Mouse (Mus musculus): ENCODE measurements around the gene Mybph. TPM values are rescaled to one million over a fixed set of nuclear protein-coding genes. Genes with fewer than 3 reads are reported as not detected.

The Mybph gene
- total and polyA plus RNA-seq, 3 experiments, result not detected

GRCm38 (mm10) chr1:134211631-134212030 is 18.4 kb downstream of the Mybph start:
- H3K27ac ChIP-seq (ENCODE audit: control insufficient read depth, low read depth, low read length), result no peak overlapping the region
- H3K27me3 ChIP-seq (ENCODE audit: control insufficient read depth in 1 of 2, insufficient read depth in 2 of 2, low read length in 2 of 2), result 0 out of 4 replicates have a peak, but pooled peaks cover 0 to 1% of the 10 kb centered on the region in 2 experiments
- no peaks in the 10 kb centered on the region; a peak in 1 of 4 replicates for H3K36me3 ChIP-seq (ENCODE audit: control insufficient read depth in 1 of 2, insufficient read depth in 2 of 2, low read length in 2 of 2)
- no peaks in the 10 kb centered on the region for H3K9me3 ChIP-seq (replicated peaks; ENCODE audit: insufficient read depth, low read length)
- no peak for DNase-seq (ENCODE audit: low read depth, low spot score)
- no peak for TF ChIP-seq ZMIZ1 (IDR thresholded peaks at IDR 0.05; ENCODE audit: low read depth, low read length)
- no peak for TF ChIP-seq EP300 (IDR thresholded peaks at IDR 0.05; ENCODE audit: low read depth in 1 of 2, low read length in 2 of 2)
- TF ChIP-seq MAZ (IDR thresholded peaks at IDR 0.05; ENCODE audit: low read depth, low read length), result no peak
- TF ChIP-seq TBP (IDR thresholded peaks at IDR 0.05; ENCODE audit: low read depth, low read length), result no peak
- no peak for TF ChIP-seq MAFK (IDR thresholded peaks at IDR 0.05; ENCODE audit: borderline replicate concordance, low read depth, low read length)
- TF ChIP-seq USF2 (IDR thresholded peaks at IDR 0.05; ENCODE audit: borderline replicate concordance in 1 of 2, insufficient read depth in 1 of 2, low read depth in 1 of 2, low read length in 2 of 2), result no peak
- H3K4me1 ChIP-seq (ENCODE audit: control insufficient read depth in 1 of 2, insufficient read depth in 2 of 2, low read length in 2 of 2), result peaks cover 2 to 12% of the 10 kb centered on the region in 2 experiments; a peak in 3 of 4 replicates
- no peak overlapping the region for H3K9ac ChIP-seq (ENCODE audit: control insufficient read depth, low read depth, low read length, poor library complexity, severe bottlenecking)
- no peaks in the 10 kb centered on the region for H3K79me2 ChIP-seq (ENCODE audit: control insufficient read depth, insufficient read depth, low read length, poor library complexity)
- no peak overlapping the region for H3K4me3 ChIP-seq (ENCODE audit: control insufficient read depth in 1 of 2, insufficient read depth in 1 of 2, low read depth in 2 of 2, low read length in 2 of 2)

DNA sequence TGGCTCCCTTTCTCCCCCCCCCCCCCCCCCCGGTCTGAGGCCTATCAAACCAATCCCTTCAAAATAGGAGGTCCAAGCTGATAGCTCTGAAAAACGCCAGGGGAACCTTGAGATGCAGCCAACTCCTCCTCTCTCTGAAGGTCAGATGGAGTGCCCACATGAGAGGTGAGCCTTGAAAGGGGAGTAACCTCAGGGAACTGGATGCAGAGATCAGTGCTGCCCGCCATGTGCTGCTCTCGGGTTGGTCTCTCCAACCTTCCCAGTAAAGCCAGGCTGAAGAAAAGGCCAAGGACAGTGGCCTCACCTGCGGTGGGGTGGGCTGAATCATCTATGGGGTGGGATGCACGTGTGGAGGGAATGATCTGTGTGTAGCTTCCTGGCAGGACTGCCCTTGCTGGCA is 19.1 kb downstream of the Mybph start:
- no peak for DNase-seq (ENCODE audit: low read depth, low spot score)
- H3K4me3 ChIP-seq (ENCODE audit: control insufficient read depth in 1 of 2, insufficient read depth in 1 of 2, low read depth in 2 of 2, low read length in 2 of 2), result no peak overlapping the region
- no peaks in the 10 kb centered on the region for H3K79me2 ChIP-seq (ENCODE audit: control insufficient read depth, insufficient read depth, low read length, poor library complexity)
- H3K27me3 ChIP-seq (ENCODE audit: control insufficient read depth in 1 of 2, insufficient read depth in 2 of 2, low read length in 2 of 2), result 0 out of 4 replicates have a peak, but pooled peaks cover 0 to 1% of the 10 kb centered on the region in 2 experiments
- H3K36me3 ChIP-seq (ENCODE audit: control insufficient read depth in 1 of 2, insufficient read depth in 2 of 2, low read length in 2 of 2), result no peaks in the 10 kb centered on the region; a peak in 1 of 4 replicates
- TF ChIP-seq SIN3A (IDR thresholded peaks at IDR 0.05; ENCODE audit: low read length) (no peak), POLR2A (IDR thresholded peaks at IDR 0.05; ENCODE audit: control insufficient read depth in 1 of 2, insufficient read depth in 1 of 2, low read depth in 1 of 2, low read length in 2 of 2, poor library complexity in 1 of 2) (no peak), BHLHE40 (IDR thresholded peaks at IDR 0.05; ENCODE audit: borderline replicate concordance, low read depth, low read length) (no peak), MAX (IDR thresholded peaks at IDR 0.05; ENCODE audit: low read length) (no peak), NRF1 (IDR thresholded peaks at IDR 0.05; ENCODE audit: insufficient read depth, low read depth, low read length, poor library complexity, severe bottlenecking) (no peak), MAZ (IDR thresholded peaks at IDR 0.05; ENCODE audit: low read depth, low read length) (no peak), ZMIZ1 (IDR thresholded peaks at IDR 0.05; ENCODE audit: low read depth, low read length) (no peak), E2F4 (IDR thresholded peaks at IDR 0.05; ENCODE audit: borderline replicate concordance, low read depth, low read length) (no peak), MYC (IDR thresholded peaks at IDR 0.05; ENCODE audit: low read depth, low read length) (no peak), EP300 (IDR thresholded peaks at IDR 0.05; ENCODE audit: low read depth in 1 of 2, low read length in 2 of 2) (no peak), ZKSCAN1 (IDR thresholded peaks at IDR 0.05; ENCODE audit: low read depth, low read length) (no peak), HCFC1 (IDR thresholded peaks at IDR 0.05; ENCODE audit: low read depth, low read length) (no peak), MYB (IDR thresholded peaks at IDR 0.05; ENCODE audit: low read depth, low read length) (no peak), USF2 (IDR thresholded peaks at IDR 0.05; ENCODE audit: borderline replicate concordance in 1 of 2, insufficient read depth in 1 of 2, low read depth in 1 of 2, low read length in 2 of 2) (no peak), USF1 (IDR thresholded peaks at IDR 0.05; ENCODE audit: low read depth, low read length) (no peak), GATA1 (IDR thresholded peaks at IDR 0.05; ENCODE audit: low read depth, low read length) (no peak), RAD21 (IDR thresholded peaks at IDR 0.05; ENCODE audit: low read depth, low read length) (no peak)
- peaks cover 2 to 12% of the 10 kb centered on the region in 2 experiments; a peak in 3 of 4 replicates for H3K4me1 ChIP-seq (ENCODE audit: control insufficient read depth in 1 of 2, insufficient read depth in 2 of 2, low read length in 2 of 2)
- no peak overlapping the region for H3K9ac ChIP-seq (ENCODE audit: control insufficient read depth, low read depth, low read length, poor library complexity, severe bottlenecking)
- H3K9me3 ChIP-seq (replicated peaks; ENCODE audit: insufficient read depth, low read length), result no peaks in the 10 kb centered on the region
- no peak overlapping the region for H3K27ac ChIP-seq (ENCODE audit: control insufficient read depth, low read depth, low read length)
